Mouse (Mus musculus) mature B cell (primary cell): ENCODE results near the gene Naalad2.
"Not testable (repeated sequence)": the region's sequence is repeated elsewhere in the genome, so short reads cannot be mapped to it uniquely, and the experiment has no call there.

Source experiments
- in situ Hi-C: fragments of 300-500 bp; cut with MboI; formaldehyde crosslinking; loops from 2 replicates; pipeline ENCODE4 v1.14.3; 2019

The Naalad2 gene

DNA sequence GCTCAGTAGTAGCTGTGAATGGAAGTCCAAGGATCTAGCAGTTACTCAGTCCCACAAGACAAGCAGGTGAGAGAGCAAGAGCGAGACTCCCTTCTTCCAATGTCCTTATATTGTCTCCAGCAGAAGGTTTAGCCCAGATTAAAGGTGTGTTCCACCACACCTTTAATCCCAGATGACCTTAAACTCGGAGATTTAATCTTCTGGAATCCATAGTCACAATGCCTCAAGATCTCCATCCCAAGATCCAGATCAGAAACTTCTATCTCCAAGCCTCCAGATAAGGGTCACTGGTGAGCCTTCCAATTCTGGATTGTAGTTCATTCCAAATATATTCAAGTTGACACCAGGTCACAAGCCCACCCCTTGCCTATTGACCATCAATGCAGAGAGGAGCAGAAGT lies at the start of gene Naalad2:
Gene Naalad2 (minus strand): TSS at position 101 of the 400 bp plus-strand sequence.
- in situ Hi-C loops = not testable (repeated sequence)

DNA sequence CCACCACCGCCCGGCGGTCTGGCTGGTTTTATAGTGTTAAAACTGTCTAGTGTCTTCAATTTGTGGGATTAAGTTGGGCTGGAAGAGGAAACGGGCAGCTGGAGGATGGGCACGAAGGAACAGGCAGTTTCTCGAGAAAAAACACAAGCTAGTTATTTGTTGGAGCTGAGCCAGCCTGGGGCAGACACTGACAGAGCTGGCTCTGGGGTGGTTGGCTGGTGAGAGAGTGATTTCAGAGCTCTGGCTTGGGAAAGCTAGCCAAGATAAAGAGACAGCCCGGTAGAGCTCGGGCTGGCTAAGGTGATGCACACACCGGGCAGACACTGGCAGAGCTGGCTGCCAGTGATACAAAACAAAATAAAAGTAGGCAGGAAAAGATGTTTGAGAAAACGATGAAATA lies 28.9 kb upstream of the Naalad2 start:
- in situ Hi-C loops = no loop called here

DNA sequence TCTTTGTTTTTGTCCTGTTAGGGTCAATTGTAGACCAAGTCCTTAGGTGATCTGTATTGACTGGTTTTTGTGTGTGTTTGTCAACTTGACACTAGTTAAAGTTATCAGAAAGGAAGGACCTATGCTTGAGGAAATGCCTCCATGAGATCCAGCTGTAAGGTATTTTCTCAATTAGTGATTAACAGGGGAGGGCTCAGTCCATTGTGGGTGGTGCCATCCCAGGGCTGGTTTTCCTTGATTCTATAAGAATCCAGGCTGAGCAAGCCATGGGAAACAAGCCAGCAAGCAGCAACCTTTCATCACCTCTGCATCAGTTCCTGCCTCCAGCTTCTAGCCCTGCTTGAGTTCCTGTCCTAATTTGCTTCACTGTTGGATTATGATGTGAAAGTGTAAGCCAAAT lies 27.6 kb upstream of the Naalad2 start, which contains the start of gene Mbd3l2:
Gene Mbd3l2 (plus strand): TSS at position 301 of the 400 bp plus-strand sequence.
- in situ Hi-C loops = no loop called here

- in situ Hi-C loops = not testable (repeated sequence)
Observed at GRCm38 (mm10) chr9:18412371-18412770, 9.6 kb upstream of the Naalad2 start.

- in situ Hi-C loops = no loop called here
Observed at GRCm38 (mm10) chr9:18404118-18404517, 1.3 kb upstream of the Naalad2 start, which contains the start of gene Ubtfl1. TSS of gene Ubtfl1 (plus strand) at chr9:18404418.

DNA sequence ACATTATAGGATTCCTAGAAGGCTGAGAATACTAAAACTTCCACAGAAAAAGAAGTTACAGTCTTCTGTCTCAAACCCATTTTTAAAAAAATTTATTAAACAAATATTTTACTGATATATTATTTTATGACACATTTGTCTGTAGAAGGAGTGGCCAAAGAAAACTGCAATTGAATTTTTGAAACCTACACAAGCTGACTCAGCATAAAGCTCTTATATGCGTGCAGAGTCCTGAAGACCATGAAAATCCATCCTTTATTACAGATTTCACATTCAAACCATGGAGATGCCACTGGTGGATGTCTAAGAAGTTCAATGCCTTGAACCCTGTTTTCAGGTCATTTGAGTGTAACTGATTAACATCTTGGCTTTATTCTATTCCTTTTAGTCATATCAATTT lies 3.2 kb downstream of the Naalad2 start:
- in situ Hi-C loops = no loop called here

- in situ Hi-C loops = no loop called here
Observed at GRCm38 (mm10) chr9:18385782-18386181, 17.0 kb downstream of the Naalad2 start.

DNA sequence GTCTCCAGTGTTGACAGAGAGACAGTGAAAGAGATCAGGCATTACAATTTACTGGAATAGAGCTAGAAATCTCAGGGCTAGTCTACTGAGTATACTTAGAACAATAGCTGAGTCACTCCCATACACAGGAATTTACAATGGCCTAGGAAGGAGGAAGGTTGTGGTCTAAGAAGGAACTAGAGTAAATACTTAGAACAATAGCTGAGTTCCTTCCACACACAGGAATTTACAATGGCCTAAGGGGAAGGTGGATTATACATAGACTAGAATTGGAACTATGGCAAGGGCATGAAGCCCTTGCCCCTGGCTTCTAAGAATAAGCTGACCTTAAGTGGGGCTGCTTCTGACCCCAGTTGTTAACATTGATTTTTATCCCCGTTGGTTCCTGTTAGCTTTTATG lies 29.8 kb downstream of the Naalad2 start:
- in situ Hi-C loops = not testable (repeated sequence)

- in situ Hi-C loops = no loop called here
Observed at GRCm38 (mm10) chr9:18319990-18320389, 82.8 kb downstream of the Naalad2 start.

- in situ Hi-C loops = loop anchor here (25.0 kb wide), 1 partner anchor 1314 kb away; the partner anchor contains the start of gene Zfp317
Observed at GRCm38 (mm10) chr9:18298301-18298700, 104.5 kb downstream of the Naalad2 start.

- in situ Hi-C loops = loop anchor here (25.0 kb wide), 1 partner anchor 1319 kb away; the partner anchor contains the start of gene Zfp317
Observed at GRCm38 (mm10) chr9:18293026-18293781, 109.6 kb downstream of the Naalad2 start.

DNA sequence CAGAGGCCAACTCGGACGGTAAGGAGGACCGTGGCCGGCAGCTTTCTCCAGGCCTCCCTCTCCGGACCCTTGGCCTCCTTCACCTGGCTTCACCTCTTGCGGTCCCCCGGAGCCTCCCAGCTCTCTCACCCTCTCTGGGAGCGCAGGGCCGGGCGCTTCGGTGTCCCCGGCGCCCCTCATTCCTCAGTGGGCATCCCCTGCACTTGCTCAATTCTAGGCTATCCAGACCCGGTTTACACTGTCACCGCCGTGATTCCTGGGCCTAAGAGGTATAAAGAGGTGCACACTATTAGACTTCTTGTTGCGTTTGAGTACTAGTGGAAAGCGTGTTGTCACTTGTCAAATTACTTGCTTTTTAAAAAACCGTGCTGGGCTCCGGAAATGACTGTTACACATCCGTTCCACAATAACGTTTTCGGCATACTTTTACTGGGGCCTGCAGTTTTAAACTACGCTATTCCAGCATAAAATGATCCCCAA lies 110.3 kb downstream of the Naalad2 start:
- in situ Hi-C loops = loop anchor here (25.0 kb wide), 1 partner anchor 1320 kb away; the partner anchor contains the start of gene Zfp317

- in situ Hi-C loops = loop anchor here (25.0 kb wide), 1 partner anchor 1321 kb away; the partner anchor contains the start of gene Zfp317
Observed at GRCm38 (mm10) chr9:18291571-18292429, 111.0 kb downstream of the Naalad2 start, which contains the start of gene Chordc1. TSS of gene Chordc1 (plus strand) at chr9:18292125.

- in situ Hi-C loops = loop anchor here (25.0 kb wide), 1 partner anchor 1334 kb away; the partner anchor contains the start of gene Zfp317
Observed at GRCm38 (mm10) chr9:18278693-18279092, 124.1 kb downstream of the Naalad2 start.

DNA sequence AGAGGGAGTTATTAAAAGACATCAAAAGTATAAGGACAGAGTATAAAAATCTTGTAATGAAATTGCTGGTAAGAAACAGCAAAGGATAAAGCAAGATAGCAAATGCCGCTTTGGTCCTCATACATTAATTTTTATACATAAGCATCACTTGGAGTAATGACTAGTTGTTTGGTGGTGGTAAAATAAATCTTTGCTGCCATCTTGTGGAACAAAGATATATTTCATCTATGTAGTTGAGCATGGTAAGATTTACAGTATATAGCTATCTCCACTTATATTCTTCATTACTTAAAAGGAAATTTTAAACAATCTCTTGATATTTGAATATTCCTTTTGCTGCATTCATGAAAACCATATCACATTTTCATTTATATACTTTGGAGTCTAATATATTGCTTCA lies 125.3 kb downstream of the Naalad2 start:
- in situ Hi-C loops = loop anchor here (25.0 kb wide), 1 partner anchor 1335 kb away; the partner anchor contains the start of gene Zfp317

DNA sequence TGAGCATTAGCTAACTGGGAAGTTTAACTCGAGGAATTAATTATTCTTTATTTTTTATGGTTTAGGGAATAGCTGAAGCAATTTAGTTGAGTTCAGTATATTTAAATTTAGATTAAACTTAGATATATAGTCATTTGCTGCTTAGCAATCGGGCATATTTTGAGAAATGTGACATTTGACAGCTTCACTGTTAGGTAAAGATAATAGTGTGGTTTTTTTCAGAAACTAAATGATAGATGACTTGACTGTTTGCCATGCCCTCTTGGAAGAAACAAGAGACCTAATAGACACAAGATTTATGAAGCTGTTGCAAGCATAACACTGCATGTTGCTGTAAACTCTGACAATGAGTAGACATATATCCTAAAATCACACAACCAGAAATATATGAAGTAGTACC lies 126.0 kb downstream of the Naalad2 start:
- in situ Hi-C loops = loop anchor here (25.0 kb wide), 1 partner anchor 1335 kb away; the partner anchor contains the start of gene Zfp317

GRCm38 (mm10) chr9:18275901-18276300 lies 126.9 kb downstream of the Naalad2 start:
- in situ Hi-C loops = loop anchor here (25.0 kb wide), 1 partner anchor 1336 kb away; the partner anchor contains the start of gene Zfp317
